Mouse (Mus musculus) erythroblast, embryonic 14.5 days (primary cell): ENCODE data around the gene Dzank1. TPM values are rescaled to one million over a fixed set of nuclear protein-coding genes. Genes with fewer than 3 reads are reported as not detected.

Experiments
- H3K27me3 ChIP-seq: 2 replicates; pipeline ENCODE4 v1.6.1; 2012; ENCODE audit warnings: inconsistent platforms; ENCODE audit not compliant: control insufficient read depth
- H3K36me3 ChIP-seq: 2 replicates; pipeline ENCODE4 v1.6.1; 2012; ENCODE audit warnings: mild to moderate bottlenecking, inconsistent platforms; ENCODE audit not compliant: control insufficient read depth
- H3K4me1 ChIP-seq: 2 replicates; pipeline ENCODE4 v1.6.1; 2012; ENCODE audit warnings: inconsistent platforms; ENCODE audit not compliant: control insufficient read depth
- H3K4me3 ChIP-seq: replicated peaks from 2 replicates; pipeline ENCODE3; 2012; ENCODE audit warnings: moderate library complexity, mild to moderate bottlenecking, inconsistent platforms
- H3K9me3 ChIP-seq: 2 replicates; pipeline ENCODE4 v1.6.1; 2012; ENCODE audit warnings: low read length, inconsistent platforms, mixed read lengths; ENCODE audit not compliant: control insufficient read depth
- GATA1 ChIP-seq: IDR thresholded peaks from 2 replicates; pipeline ENCODE4 v1.6.1; 2012; ENCODE audit warnings: low read length, inconsistent platforms, mixed read lengths
- TAL1 ChIP-seq: IDR thresholded peaks from 3 replicates; pipeline ENCODE4 v1.6.1; 2012; ENCODE audit warnings: low read length, inconsistent platforms, mixed read lengths
- polyA plus RNA-seq: library from polyadenylated mRNA; stranded (reverse); fragments of >175 nt; gene quantifications from 2 replicates; pipeline ENCODE4 v1.2.3, GENCODE M21; 2012

Dzank1 gene
- polyA plus RNA-seq, 1 experiment: not detected

DNA sequence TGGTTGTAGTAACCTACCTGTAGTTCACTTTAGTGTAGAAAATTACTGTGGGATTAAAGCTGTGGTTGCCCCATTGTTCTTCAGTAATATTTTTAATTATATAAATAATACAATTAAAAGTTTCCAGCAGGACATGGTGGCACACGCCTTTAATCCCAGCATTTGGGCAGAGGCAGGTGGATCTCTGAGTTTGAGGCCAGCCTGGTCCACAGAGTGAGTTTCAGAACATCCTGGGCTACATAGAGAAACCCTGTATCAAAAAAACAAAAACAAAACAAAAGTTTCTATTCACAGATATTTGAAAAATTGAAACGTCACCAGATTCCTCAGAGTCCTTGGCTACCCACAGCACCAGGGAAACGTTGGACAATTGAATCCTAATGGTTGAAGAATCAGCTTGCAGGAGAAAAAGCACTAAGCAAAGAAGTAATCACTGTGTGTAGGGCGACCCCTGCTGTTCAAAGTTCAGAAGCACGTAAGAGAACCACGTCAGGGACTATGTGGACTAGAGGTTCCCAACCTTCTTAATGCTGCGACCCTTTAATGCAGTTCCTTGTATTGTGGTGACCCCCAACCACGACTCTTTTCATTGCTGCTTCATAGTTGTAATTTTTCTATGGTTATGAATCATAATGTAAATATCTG, 74.7 kb downstream of the Dzank1 start:
- TF ChIP-seq GATA1: no peak
- TF ChIP-seq TAL1: no peak
- Histone ChIP-seq H3K27me3 (no peaks in the 10 kb centered on the region), H3K4me3 (no peak overlapping the region), H3K36me3 (no peaks in the 10 kb centered on the region), H3K9me3 (no peaks in the 10 kb centered on the region), H3K4me1 (no peaks in the 10 kb centered on the region)

DNA sequence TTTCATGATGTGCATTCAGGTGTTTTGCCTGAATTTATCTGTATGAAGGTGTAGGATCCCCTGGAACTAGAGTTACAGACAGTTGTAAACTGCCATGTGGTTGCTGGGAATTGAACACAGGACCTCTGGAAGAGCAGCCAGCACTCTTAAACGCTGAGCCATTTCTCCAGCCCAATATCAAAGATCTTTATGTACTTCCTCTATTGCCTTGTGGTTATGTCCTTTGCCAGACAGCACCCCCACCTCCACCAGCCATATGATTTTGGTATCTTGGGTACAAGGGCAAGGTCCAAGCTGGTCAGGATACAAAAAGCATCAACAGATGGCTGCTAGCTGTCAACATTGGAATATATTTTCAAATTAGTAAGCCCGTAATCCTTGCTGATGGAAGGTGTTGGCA, 76.8 kb downstream of the Dzank1 start:
- Histone ChIP-seq H3K4me3 (no peak overlapping the region), H3K27me3 (no peaks in the 10 kb centered on the region), H3K9me3 (no peaks in the 10 kb centered on the region), H3K4me1 (peaks cover 6% of the 10 kb centered on the region; the same call in 1 of the 2 replicates), H3K36me3 (no peaks in the 10 kb centered on the region)
- TF ChIP-seq TAL1 (no peak), GATA1 (no peak)

DNA sequence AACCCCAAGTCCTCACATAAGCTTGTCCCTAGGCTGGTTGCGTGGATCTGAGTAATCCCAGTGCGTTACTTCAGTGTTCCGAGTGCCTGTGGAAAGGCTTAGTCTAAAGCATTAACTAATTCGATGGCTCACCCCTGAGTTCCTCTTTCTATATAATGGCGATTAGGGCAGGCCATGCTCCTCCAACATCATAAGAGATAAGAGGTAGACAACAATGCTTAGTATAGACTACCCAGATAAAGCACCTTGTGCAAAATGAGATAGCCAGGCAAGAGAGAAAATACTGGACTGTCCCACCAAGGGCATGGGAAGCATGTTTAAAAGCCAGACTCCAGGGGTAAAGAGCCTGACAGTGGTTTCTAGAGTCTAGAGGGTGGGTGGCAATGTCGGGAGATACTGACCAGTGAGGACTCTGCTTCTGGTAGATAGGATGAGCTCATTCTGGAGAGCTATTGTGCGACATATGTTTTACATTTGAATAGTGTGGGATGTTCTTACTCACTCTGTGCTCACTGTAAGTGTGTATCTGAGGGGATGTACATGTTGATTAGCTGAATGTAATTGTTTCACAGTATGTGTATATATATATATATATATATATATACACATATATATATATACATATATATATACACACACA, 80.7 kb downstream of the Dzank1 start:
- Histone ChIP-seq H3K4me1 (peaks cover 6% of the 10 kb centered on the region; the same call in 1 of the 2 replicates), H3K27me3 (no peaks in the 10 kb centered on the region), H3K4me3 (no peak overlapping the region), H3K9me3 (no peaks in the 10 kb centered on the region), H3K36me3 (no peaks in the 10 kb centered on the region)
- TF ChIP-seq TAL1 (no peak), GATA1 (no peak)

DNA sequence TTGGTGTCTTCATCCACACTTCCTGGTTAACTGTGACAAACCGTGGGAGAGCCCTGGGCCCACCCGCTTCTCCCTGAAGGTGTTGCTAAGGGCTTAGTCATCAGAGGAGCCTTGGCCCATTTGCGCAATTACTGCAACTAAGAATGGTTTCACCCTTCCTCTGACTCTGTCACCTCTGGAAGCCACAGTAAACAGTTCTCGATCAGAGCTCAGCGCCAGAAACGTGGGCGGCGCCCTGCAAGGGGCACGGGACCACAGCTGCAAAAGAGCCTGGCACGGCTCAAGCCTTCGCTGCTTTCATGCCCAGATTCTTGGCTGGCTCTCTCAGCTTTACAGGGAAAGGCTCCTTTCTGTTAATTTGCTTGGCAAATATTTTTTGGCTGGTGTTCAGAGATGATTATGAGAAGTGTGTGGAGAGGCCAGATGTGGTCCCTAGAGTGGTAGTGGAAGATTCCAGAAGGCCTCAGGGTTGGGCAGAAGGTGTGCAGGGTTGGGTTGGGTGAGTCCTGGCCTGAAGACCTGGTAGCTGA, 85.8 kb downstream of the Dzank1 start:
- Histone ChIP-seq H3K27me3 (no peaks in the 10 kb centered on the region), H3K4me3 (no peak overlapping the region), H3K4me1 (peaks cover 4% of the 10 kb centered on the region; the same call in 1 of the 2 replicates), H3K36me3 (no peaks in the 10 kb centered on the region), H3K9me3 (no peaks in the 10 kb centered on the region)
- TF ChIP-seq TAL1: no peak
- no peak for TF ChIP-seq GATA1

DNA sequence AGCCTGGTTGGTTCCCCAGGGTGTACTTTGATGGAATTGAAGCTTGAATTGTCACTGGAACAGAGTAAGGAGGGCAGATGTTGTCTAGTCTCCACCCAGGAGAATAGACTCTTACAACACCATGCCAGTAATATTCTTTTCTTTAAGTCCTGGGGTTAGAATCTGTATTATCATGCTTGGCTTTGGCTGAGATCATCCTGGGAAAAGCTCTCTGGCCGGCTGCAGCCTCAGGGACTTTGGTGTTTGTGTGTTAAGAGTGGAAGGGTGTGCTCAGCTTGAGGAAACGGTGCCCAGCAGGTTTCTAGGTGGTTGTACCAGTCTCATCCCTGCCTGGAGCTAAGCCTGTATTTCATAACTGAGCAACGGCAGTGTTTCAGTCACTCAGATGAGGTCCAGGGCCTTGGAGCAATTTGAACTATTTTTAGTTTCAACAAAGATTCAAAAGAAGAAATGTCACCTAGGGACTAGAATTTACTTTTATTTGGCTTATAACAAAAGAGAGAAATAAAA, 88.0 kb downstream of the Dzank1 start:
- TF ChIP-seq GATA1 (no peak), TAL1 (no peak)

DNA sequence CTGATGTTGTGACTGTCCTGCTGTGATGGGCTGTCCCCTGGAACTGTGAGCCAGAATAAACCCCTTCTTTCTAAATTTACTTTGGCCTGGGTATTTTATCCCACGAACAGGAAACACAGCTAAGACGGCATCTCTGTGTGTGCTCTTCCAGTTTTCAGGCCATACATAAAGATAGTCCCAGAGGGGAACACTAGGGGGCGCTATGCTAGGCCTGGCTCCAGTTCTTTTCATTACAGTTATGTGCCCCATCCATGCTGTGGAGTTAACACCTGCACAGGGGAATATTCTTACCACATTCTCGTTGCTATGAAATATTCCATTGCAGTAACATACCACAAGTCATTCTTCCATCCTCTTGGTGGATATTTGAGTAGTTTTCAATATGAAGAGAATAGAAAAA, 88.8 kb downstream of the Dzank1 start:
- H3K4me1 ChIP-seq: no peaks in the 10 kb centered on the region
- no peak for TF ChIP-seq GATA1
- no peak for TF ChIP-seq TAL1
- H3K9me3 ChIP-seq: no peaks in the 10 kb centered on the region
- H3K36me3 ChIP-seq: no peaks in the 10 kb centered on the region
- no peaks in the 10 kb centered on the region for H3K27me3 ChIP-seq
- H3K4me3 ChIP-seq: no peak overlapping the region

More for the DNA sequence above, 88.0 kb downstream of the Dzank1 start:
- Histone ChIP-seq H3K36me3 (no peaks in the 10 kb centered on the region), H3K27me3 (no peaks in the 10 kb centered on the region), H3K4me1 (no peaks in the 10 kb centered on the region), H3K9me3 (no peaks in the 10 kb centered on the region), H3K4me3 (no peak overlapping the region)

DNA sequence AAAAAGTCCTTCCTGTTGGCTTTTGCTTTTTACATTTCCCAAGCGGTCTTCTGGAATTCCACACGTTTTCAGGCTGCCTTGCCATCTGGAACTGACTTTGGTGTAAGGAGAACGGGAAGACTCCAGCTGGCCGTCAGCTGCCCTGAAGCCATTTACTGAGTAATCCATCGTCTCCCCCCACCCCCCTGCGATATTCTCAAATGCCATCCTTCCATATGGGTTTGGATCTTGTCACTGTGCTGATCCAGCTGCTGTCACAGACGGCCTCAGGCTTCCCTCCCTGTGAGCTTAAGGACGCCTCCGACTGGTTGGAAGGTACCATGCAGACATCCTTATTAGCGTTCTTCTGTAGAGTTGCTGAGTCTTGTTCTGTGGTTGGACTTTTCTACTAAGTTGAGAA, 91.5 kb downstream of the Dzank1 start:
- TF ChIP-seq TAL1 (no peak), GATA1 (no peak)

DNA sequence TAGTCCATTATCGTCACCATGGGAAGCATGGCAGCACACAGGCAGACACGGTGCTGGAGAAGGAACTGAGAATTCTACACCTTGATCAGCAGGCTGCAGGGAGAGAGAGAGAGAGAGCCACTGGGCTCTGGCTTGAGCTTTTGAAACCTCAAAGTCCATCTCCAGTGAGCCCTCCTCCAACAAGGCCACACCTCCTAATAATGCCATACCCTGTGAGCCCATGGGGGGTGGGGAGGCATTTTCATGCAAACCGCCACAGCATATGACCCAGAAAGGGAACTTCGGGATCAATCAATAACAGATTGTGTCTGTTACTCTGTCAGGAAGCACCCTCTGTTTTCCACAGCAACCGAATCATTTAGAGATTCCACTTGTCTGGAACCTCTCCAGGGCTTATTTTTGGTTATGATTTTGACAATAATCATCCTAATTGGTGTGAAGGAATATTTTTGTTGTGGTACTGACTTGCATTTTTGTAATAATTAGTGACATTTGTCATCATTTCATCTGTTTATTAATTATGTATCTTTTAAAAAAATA, 95.9 kb downstream of the Dzank1 start:
- no peaks in the 10 kb centered on the region for H3K27me3 ChIP-seq
- no peaks in the 10 kb centered on the region for H3K36me3 ChIP-seq
- TF ChIP-seq TAL1 (no peak), GATA1 (no peak)
- H3K4me1 ChIP-seq: no peaks in the 10 kb centered on the region
- H3K9me3 ChIP-seq: no peaks in the 10 kb centered on the region
- no peak overlapping the region for H3K4me3 ChIP-seq

More for the DNA sequence above, 91.5 kb downstream of the Dzank1 start:
- Histone ChIP-seq H3K4me1 (no peaks in the 10 kb centered on the region), H3K9me3 (no peaks in the 10 kb centered on the region), H3K27me3 (no peaks in the 10 kb centered on the region), H3K36me3 (no peaks in the 10 kb centered on the region), H3K4me3 (no peak overlapping the region)

DNA sequence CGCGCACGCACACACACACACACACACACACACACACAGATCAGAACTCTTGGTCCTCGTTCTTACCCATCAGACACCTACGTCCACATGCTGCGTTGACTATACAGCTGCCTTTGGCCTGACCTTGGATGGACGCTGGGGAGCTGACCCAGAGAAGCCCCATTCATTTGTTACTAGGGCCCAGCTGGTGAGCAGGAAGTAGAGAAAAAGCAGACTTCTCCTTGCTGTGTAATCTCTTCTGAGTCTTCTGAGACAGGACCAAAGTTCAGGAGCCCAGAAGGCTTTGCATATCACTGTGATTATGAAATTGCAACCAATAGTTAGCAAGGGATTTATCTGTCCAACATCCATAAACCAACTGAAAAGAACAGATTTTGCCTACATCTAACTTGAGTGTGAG, 98.0 kb downstream of the Dzank1 start:
- Histone ChIP-seq H3K9me3 (no peaks in the 10 kb centered on the region), H3K27me3 (no peaks in the 10 kb centered on the region), H3K4me1 (no peaks in the 10 kb centered on the region), H3K36me3 (no peaks in the 10 kb centered on the region), H3K4me3 (no peak overlapping the region)
- no peak for TF ChIP-seq GATA1
- no peak for TF ChIP-seq TAL1
